14 mouse cellular contexts compared by ENCODE assay signal in genomic region chr4:149945194-149945593, GRCm38 (mm10). TPM values are rescaled to one million over a fixed set of nuclear protein-coding genes. Genes with fewer than 3 reads are reported as not detected.
A peak's percentile ranks its signal among the peaks of the same experiment; 100 is the strongest.
DNase-seq lines count a peak whose midpoint lies in the region; ATAC-seq lines count a peak whose summit lies in the region.
"Had no signal": no experiment of that assay in that cellular context is flagged by ENCODE, and none has a peak within 500 bp of the region (broad histone marks: within the 10 kb centered on the region; RNA-seq: fewer than 3 reads in every experiment).

No protein-coding gene starts in this region.

- no peak overlapping the region for H3K4me2 ChIP-seq in hindbrain, embryonic 16.5 days (ENCODE audit: low read length)
- peak overlapping the region; percentile 15; the same call in 1 of the 2 replicates for H3K4me2 ChIP-seq in intestine, embryonic 15.5 days (replicated peaks)
- no peak overlapping the region for H3K4me2 ChIP-seq in stomach, embryonic 14.5 days (replicated peaks; ENCODE audit: low read depth, low read length)

- no peak overlapping the region for H3K4me3 ChIP-seq in hindbrain, embryonic 10.5 days
- no peak overlapping the region for H3K4me3 ChIP-seq in hindbrain, embryonic 16.5 days (ENCODE audit: low read length)
- no peak overlapping the region for H3K4me3 ChIP-seq in intestine, embryonic 15.5 days (replicated peaks)
- no peak overlapping the region for H3K4me3 ChIP-seq in stomach, embryonic 14.5 days (ENCODE audit: low read depth, low read length)
- H3K4me3 ChIP-seq: myocyte had no signal

- H3K27me3 ChIP-seq in hindbrain, embryonic 10.5 days (ENCODE audit: insufficient read depth, poor library complexity, severe bottlenecking): peaks cover 52% of the 10 kb centered on the region
- H3K27me3 ChIP-seq in hindbrain, embryonic 16.5 days (replicated peaks; ENCODE audit: control insufficient read depth, insufficient read depth, low read length): no peaks in the 10 kb centered on the region; the same call in 1 of the 2 replicates
- no peaks in the 10 kb centered on the region for H3K27me3 ChIP-seq in intestine, embryonic 15.5 days (replicated peaks)
- no peaks in the 10 kb centered on the region for H3K27me3 ChIP-seq in stomach, embryonic 14.5 days (ENCODE audit: control insufficient read depth, insufficient read depth, low read length)

- ATAC-seq in hindbrain, embryonic 16.5 days: no peak
- peak; percentile 27; the same call in 1 of the 2 replicates for ATAC-seq in intestine, embryonic 15.5 days
- ATAC-seq in stomach, embryonic 14.5 days (ENCODE audit: insufficient number of reproducible peaks, insufficient read depth, low FRiP score, low read depth): no peak
- ATAC-seq in inflammation-experienced regulatory T-cells, adult 6 months: no peak
- ATAC-seq: CD4-positive, CD25-positive, alpha-beta regulatory T cell, adult 4 months had no signal

- H3K27ac ChIP-seq in hindbrain, embryonic 10.5 days: peak overlapping the region; percentile 73
- H3K27ac ChIP-seq in hindbrain, embryonic 16.5 days (ENCODE audit: low read depth, low read length): no peak overlapping the region
- H3K27ac ChIP-seq in intestine, embryonic 15.5 days: peak overlapping the region; percentile 24; the same call in 1 of the 2 replicates
- H3K27ac ChIP-seq in stomach, embryonic 14.5 days (ENCODE audit: low read length): peak overlapping the region; percentile 10; the same call in 1 of the 2 replicates

- peak; percentile 27 for DNase-seq in hindbrain, embryonic 10.5 days (ENCODE audit: low spot score)
- peak; percentile 49 for DNase-seq in embryo, embryonic 10 days (ENCODE audit: low spot score)
- DNase-seq in lung, postnatal 4 days: no peak
- DNase-seq in left cerebral cortex, adult 18-20 months (ENCODE audit: low spot score in 2 of 2): no peak
- DNase-seq: cerebellum, postnatal 36 days; heart, postnatal 10 days; liver; lung, postnatal 10 days had no signal

- no peak overlapping the region for H3K9ac ChIP-seq in hindbrain, embryonic 16.5 days (ENCODE audit: low read depth, low read length)
- no peak overlapping the region for H3K9ac ChIP-seq in intestine, embryonic 15.5 days
- H3K9ac ChIP-seq in stomach, embryonic 14.5 days (replicated peaks; ENCODE audit: low read depth, low read length): no peak overlapping the region

- no peaks in the 10 kb centered on the region for H3K9me3 ChIP-seq in hindbrain, embryonic 10.5 days
- no peaks in the 10 kb centered on the region for H3K9me3 ChIP-seq in hindbrain, embryonic 16.5 days (ENCODE audit: control insufficient read depth, low read length)
- no peaks in the 10 kb centered on the region for H3K9me3 ChIP-seq in intestine, embryonic 15.5 days
- H3K9me3 ChIP-seq in stomach, embryonic 14.5 days (ENCODE audit: control insufficient read depth, low read depth, low read length): no peaks in the 10 kb centered on the region

- peaks cover 85% of the 10 kb centered on the region for H3K4me1 ChIP-seq in hindbrain, embryonic 10.5 days (replicated peaks)
- H3K4me1 ChIP-seq in hindbrain, embryonic 16.5 days (ENCODE audit: control insufficient read depth, insufficient read depth, low read depth, low read length): peaks cover 20% of the 10 kb centered on the region
- H3K4me1 ChIP-seq in intestine, embryonic 15.5 days (replicated peaks): peaks cover 69% of the 10 kb centered on the region
- peaks cover 43% of the 10 kb centered on the region for H3K4me1 ChIP-seq in stomach, embryonic 14.5 days (ENCODE audit: control insufficient read depth, insufficient read depth, low read length)

- 49% methylated on average over 9 of the region's 9 CpGs for WGBS in hindbrain, embryonic 10.5 days
- 41% methylated on average over 9 of the region's 9 CpGs for WGBS in hindbrain, embryonic 16.5 days
- 27% methylated on average over 9 of the region's 9 CpGs for WGBS in intestine, embryonic 15.5 days
- 24% methylated on average over 9 of the region's 9 CpGs for WGBS in stomach, embryonic 14.5 days

- no peaks in the 10 kb centered on the region for H3K36me3 ChIP-seq in hindbrain, embryonic 10.5 days
- no peaks in the 10 kb centered on the region for H3K36me3 ChIP-seq in hindbrain, embryonic 16.5 days (ENCODE audit: control insufficient read depth, insufficient read depth, low read length)
- no peaks in the 10 kb centered on the region for H3K36me3 ChIP-seq in intestine, embryonic 15.5 days
- no peaks in the 10 kb centered on the region for H3K36me3 ChIP-seq in stomach, embryonic 14.5 days (ENCODE audit: control insufficient read depth, insufficient read depth, low read length)

RNA-seq across cellular contexts. Expression of gene Spsb1, which starts 9.6 kb away (rescaled TPM):
- 10.7 and 12.0 TPM in 2 replicates for polyA plus RNA-seq in hindbrain, embryonic 10.5 days (2016; fragmentation: Nextera tagmentation; extraction: Ambion mirVana)
- polyA plus RNA-seq in hindbrain, embryonic 16.5 days (2015; fragmentation: Nextera tagmentation; extraction: Ambion mirVana): 10.1 TPM in 2 replicates
- polyA plus RNA-seq in intestine, embryonic 15.5 days (2015; fragmentation: Nextera tagmentation; extraction: Ambion mirVana): 17.0 and 18.2 TPM in 2 replicates
- polyA plus RNA-seq in stomach, embryonic 14.5 days (2014; fragmentation: Nextera tagmentation; extraction: Ambion mirVana): 15.9 and 19.2 TPM in 2 replicates
- 1 to 10 TPM; 1.7 to 8.9 (median 7.9) TPM for polyA plus RNA-seq in inflammation-experienced regulatory T-cells, adult 6 months (2017; shearing (Covaris generic))
- 10 to 100 TPM; 11.1 to 13.8 TPM for total RNA-seq in left cerebral cortex, adult 18-20 months (2021)

Comparison
In these comparisons a context has a peak if more than half of its experiments do, and no peak if none do; other contexts are left out.
1. DNase-seq: peak in hindbrain, embryonic 10.5 days (single experiment) and embryo, embryonic 10 days (single experiment); none in lung, postnatal 4 days (0 of 2) and left cerebral cortex, adult 18-20 months (0 of 2).